Mouse (Mus musculus) adrenal gland, adult 8-10 months (tissue): ENCODE data around the gene Chmp1a. TPM values are rescaled to one million over a fixed set of nuclear protein-coding genes. Genes with fewer than 3 reads are reported as not detected.

Experiments used
- total RNA-seq, 4 experiments: library from RNA; stranded (reverse); gene quantifications; 2 replicates each; pipeline ENCODE4 v1.2.4; 2022

Gene Chmp1a
- total RNA-seq, 4 experiments from 2014 or later: 112 to 141 (median 134) TPM

Other genes with a start within 250 kb of the Chmp1a start
- 100 to 1,000 TPM in 2 of 4 experiments, 10 to 100 TPM in 2; 85.8 to 116 (median 97.7) TPM for gene Ankrd11, start 170.5 kb downstream of the Chmp1a start, total RNA-seq
- gene Spg7, start 149.8 kb downstream of the Chmp1a start, total RNA-seq: 100 to 1,000 TPM in 1 of 4 experiments, 10 to 100 TPM in 3; 85.0 to 103 (median 86.7) TPM
- 100 to 1,000 TPM; 669 to 739 (median 714) TPM for gene Rpl13, start 110.4 kb downstream of the Chmp1a start, total RNA-seq
- 1 to 10 TPM; 7.7 to 9.7 (median 8.8) TPM for gene Cpne7, start 95.4 kb downstream of the Chmp1a start, total RNA-seq
- gene Sult5a1, start 54.4 kb downstream of the Chmp1a start, total RNA-seq: 10 to 100 TPM in 2 of 4 experiments, 1 to 10 TPM in 2; 6.5 to 17.8 (median 10.3) TPM
- gene Dpep1, start 26.5 kb downstream of the Chmp1a start, total RNA-seq: 10 to 100 TPM; 40.8 to 52.6 (median 41.6) TPM
- gene Spata33, start 69 bp upstream of the Chmp1a start, total RNA-seq: 1 to 10 TPM; 1.7 to 7.6 (median 4.4) TPM
- 10 to 100 TPM; 50.5 to 91.6 (median 76.1) TPM for gene Cdk10, start 12.1 kb upstream of the Chmp1a start, total RNA-seq
- 10 to 100 TPM; 12.0 to 20.4 (median 17.1) TPM for gene Spata2l, start 23.5 kb upstream of the Chmp1a start, total RNA-seq
- 10 to 100 TPM; 18.2 to 37.2 (median 27.8) TPM for gene Zfp276, start 41.4 kb upstream of the Chmp1a start, total RNA-seq
- 10 to 100 TPM; 23.2 to 50.0 (median 37.6) TPM for gene Vps9d1, start 41.6 kb upstream of the Chmp1a start, total RNA-seq
- gene Fanca, start 105.8 kb upstream of the Chmp1a start, total RNA-seq: 1 to 10 TPM; 4.3 to 7.4 (median 5.5) TPM
- gene Spire2, start 120.0 kb upstream of the Chmp1a start, total RNA-seq: 1 to 10 TPM; 2.3 to 2.8 (median 2.4) TPM
- 100 to 1,000 TPM; 223 to 301 (median 278) TPM for gene Tcf25, start 161.0 kb upstream of the Chmp1a start, total RNA-seq
- under 1 TPM in 1 of 4 experiments, not detected in 3; 0.13 TPM for gene Mc1r, start 194.3 kb upstream of the Chmp1a start, total RNA-seq
- 1 to 10 TPM; 2.9 to 9.7 (median 6.6) TPM for gene Tubb3, start 198.7 kb upstream of the Chmp1a start, total RNA-seq
- 10 to 100 TPM; 27.8 to 40.1 (median 34.2) TPM for gene Def8, start 210.8 kb upstream of the Chmp1a start, total RNA-seq